Mouse (Mus musculus) MEL (cell line): Measurements from ENCODE around the gene Myo3b.

Experiments used
- EP300 ChIP-seq, 2 experiments: IDR thresholded peaks; 2 replicates each; pipeline ENCODE4 v1.6.1; 2011; ENCODE audit warnings: improper control_type of control experiment in 2 of 2, low read length in 2 of 2, low read depth in 1 of 2, mild to moderate bottlenecking in 1 of 2
- JUND ChIP-seq: IDR thresholded peaks from 2 replicates; pipeline ENCODE4 v1.6.1; 2011; ENCODE audit warnings: low read depth, mild to moderate bottlenecking, improper control_type of control experiment, low read length
- MAX ChIP-seq: IDR thresholded peaks from 2 replicates; pipeline ENCODE4 v1.6.1; 2011; ENCODE audit warnings: low read length, improper control_type of control experiment
- MYC ChIP-seq: IDR thresholded peaks from 2 replicates; pipeline ENCODE4 v1.6.1; 2011; ENCODE audit warnings: low read depth, mild to moderate bottlenecking, low read length, improper control_type of control experiment, moderate library complexity
- NRF1 ChIP-seq: IDR thresholded peaks from 2 replicates; pipeline ENCODE4 v1.6.1; 2014; ENCODE audit warnings: low read depth, mild to moderate bottlenecking, inconsistent platforms, low read length, improper control_type of control experiment, moderate library complexity; ENCODE audit not compliant: poor library complexity, insufficient read depth, severe bottlenecking
- POLR2A ChIP-seq, 2 experiments: IDR thresholded peaks; 2 replicates each; pipeline ENCODE4 v1.6.1; 2011 to 2012; ENCODE audit warnings: low read length in 2 of 2, mild to moderate bottlenecking in 2 of 2, control low read depth in 1 of 2, improper control_type of control experiment in 1 of 2, low read depth in 1 of 2, moderate library complexity in 1 of 2; ENCODE audit not compliant: control insufficient read depth in 1 of 2, insufficient read depth in 1 of 2, poor library complexity in 1 of 2
- POLR2AphosphoS5 ChIP-seq: IDR thresholded peaks from 2 replicates; pipeline ENCODE4 v1.6.1; 2012; ENCODE audit warnings: low read depth, borderline replicate concordance, mild to moderate bottlenecking, inconsistent platforms, low read length, moderate library complexity, mixed read lengths
- ZC3H11A ChIP-seq: IDR thresholded peaks from 2 replicates; pipeline ENCODE4 v1.6.1; 2012; ENCODE audit warnings: low read depth, mild to moderate bottlenecking, inconsistent platforms, low read length, improper control_type of control experiment
- ZKSCAN1 ChIP-seq: IDR thresholded peaks from 2 replicates; pipeline ENCODE4 v1.6.1; 2012; ENCODE audit warnings: low read depth, mild to moderate bottlenecking, inconsistent platforms, low read length, improper control_type of control experiment, moderate library complexity

GRCm38 (mm10) chr2:70425611-70426010, 386.7 kb downstream of the Myo3b start:
- no peak for TF ChIP-seq MAX
- TF ChIP-seq MYC = no peak
- TF ChIP-seq EP300 (IDR thresholded peaks at IDR 0.05; ENCODE audit: low read depth in 1 of 2, low read length in 2 of 2) = no peak
- no peak for TF ChIP-seq POLR2AphosphoS5
- no peak for TF ChIP-seq JUND
- no peak for TF ChIP-seq NRF1
- no peak for TF ChIP-seq POLR2A (IDR thresholded peaks at IDR 0.05; ENCODE audit: control insufficient read depth in 1 of 2, insufficient read depth in 1 of 2, low read depth in 1 of 2, low read length in 2 of 2, poor library complexity in 1 of 2)
- no peak for TF ChIP-seq ZC3H11A
- no peak for TF ChIP-seq ZKSCAN1
